Mouse (Mus musculus): ENCODE results near the gene Strap. TPM values are rescaled to one million over a fixed set of nuclear protein-coding genes. Genes with fewer than 3 reads are reported as not detected.

The Strap gene
- 126 and 132 TPM in 2 replicates for total RNA-seq (2014; rRNA removed)
- 190 and 204 TPM in 2 replicates for polyA plus RNA-seq (2015; fragmentation: Nextera tagmentation; extraction: Ambion mirVana)

DNA sequence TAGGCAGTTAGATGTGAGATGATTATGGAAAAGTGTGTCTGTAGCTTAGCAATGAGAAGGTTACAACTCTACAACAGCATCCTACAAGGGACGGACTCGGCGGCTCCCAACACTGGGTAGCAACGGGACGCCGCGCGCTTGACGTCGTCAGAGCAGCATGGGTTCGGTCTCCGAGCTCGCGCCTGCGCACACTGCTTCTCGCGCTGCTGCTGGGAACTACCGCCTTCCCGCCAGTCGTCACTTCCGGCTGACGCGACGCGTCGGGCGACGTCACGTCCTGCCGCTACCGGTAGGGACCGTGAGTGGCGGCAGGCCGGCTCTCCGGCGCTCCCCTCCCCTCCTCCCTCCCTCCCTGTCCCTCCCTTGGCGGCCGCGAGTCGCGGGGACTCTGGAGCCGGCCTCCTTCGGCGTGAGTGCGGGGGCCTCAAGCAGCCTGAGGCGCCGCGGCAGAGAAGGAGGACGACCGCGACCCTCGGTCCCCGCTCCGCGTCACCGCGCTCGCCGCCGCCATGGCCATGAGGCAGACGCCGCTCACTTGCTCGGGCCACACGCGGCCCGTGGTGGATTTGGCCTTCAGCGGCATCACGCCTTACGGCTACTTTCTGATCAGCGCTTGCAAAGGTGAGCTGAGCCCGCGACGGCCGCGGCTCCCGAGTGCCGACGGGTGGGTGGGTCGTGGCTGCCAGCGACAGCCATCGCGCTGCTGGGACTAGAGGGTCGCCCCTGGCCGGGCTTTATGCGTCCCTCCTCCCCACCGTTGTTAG is at the start of gene Strap:
TSS of gene Strap (plus strand) at position 233 of the 764 bp plus-strand sequence.
- Histone ChIP-seq H3K9ac (peak within 1 kb of the TSS; percentile 87), H3K4me1 (ENCODE audit: insufficient read depth) (peaks cover 7% of the 10 kb centered on the region), H3K9me3 (ENCODE audit: low read length) (no peaks in the 10 kb centered on the region), H3K27ac (ENCODE audit: low read depth, low read length) (peak within 1 kb of the TSS; percentile 83), H3K27me3 (ENCODE audit: insufficient read depth, low read length) (no peaks in the 10 kb centered on the region), H3K4me2 (ENCODE audit: low read depth) (peak within 1 kb of the TSS; percentile 80), H3K4me3 (ENCODE audit: low read depth, low read length) (peak within 1 kb of the TSS; percentile 85), H3K36me3 (ENCODE audit: insufficient read depth) (peaks cover 6% of the 10 kb centered on the region; the same call in 1 of the 2 replicates)
- DNase-seq (peak; percentile 100), ATAC-seq (peak; percentile 99)
- peak; percentile 14; the same call in 1 of the 2 replicates for TF ChIP-seq CTCF (IDR thresholded peaks at IDR 0.05; ENCODE audit: low read depth)
- WGBS: 2% methylated on average over 86 of the region's 86 CpGs

DNA sequence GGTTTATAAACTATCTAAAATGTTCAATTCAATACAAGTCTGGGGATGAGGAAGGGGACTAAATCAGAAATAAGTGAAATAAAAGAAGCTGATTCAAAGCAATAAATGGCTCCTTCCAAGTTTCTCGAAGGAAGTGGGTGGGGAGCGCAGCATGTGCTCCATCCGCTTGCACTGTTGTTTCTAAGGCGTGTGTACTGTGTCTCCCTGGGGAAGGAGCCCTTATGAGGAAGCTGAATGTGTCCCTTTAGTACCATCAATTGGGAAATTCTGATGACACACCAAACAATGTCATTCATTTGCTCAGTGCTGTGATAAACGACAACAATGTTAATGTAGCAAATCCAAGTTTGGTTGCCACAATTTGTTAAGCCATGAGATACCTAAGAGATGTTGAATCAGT is 47.2 kb upstream of the Strap start:
- no peak overlapping the region for H3K9ac ChIP-seq
- WGBS: 95% methylated on average over 5 of the region's 5 CpGs
- H3K27ac ChIP-seq (ENCODE audit: low read depth, low read length): no peak overlapping the region
- no peaks in the 10 kb centered on the region for H3K4me1 ChIP-seq (ENCODE audit: insufficient read depth)
- H3K27me3 ChIP-seq (ENCODE audit: insufficient read depth, low read length): no peaks in the 10 kb centered on the region
- TF ChIP-seq CTCF (IDR thresholded peaks at IDR 0.05; ENCODE audit: low read depth): no peak
- DNase-seq (no peak), ATAC-seq (no peak)
- H3K36me3 ChIP-seq (ENCODE audit: insufficient read depth): no peaks in the 10 kb centered on the region
- no peak overlapping the region for H3K4me3 ChIP-seq (ENCODE audit: low read depth, low read length)
- no peak overlapping the region for H3K4me2 ChIP-seq (ENCODE audit: low read depth)
- H3K9me3 ChIP-seq (ENCODE audit: low read length): no peaks in the 10 kb centered on the region

DNA sequence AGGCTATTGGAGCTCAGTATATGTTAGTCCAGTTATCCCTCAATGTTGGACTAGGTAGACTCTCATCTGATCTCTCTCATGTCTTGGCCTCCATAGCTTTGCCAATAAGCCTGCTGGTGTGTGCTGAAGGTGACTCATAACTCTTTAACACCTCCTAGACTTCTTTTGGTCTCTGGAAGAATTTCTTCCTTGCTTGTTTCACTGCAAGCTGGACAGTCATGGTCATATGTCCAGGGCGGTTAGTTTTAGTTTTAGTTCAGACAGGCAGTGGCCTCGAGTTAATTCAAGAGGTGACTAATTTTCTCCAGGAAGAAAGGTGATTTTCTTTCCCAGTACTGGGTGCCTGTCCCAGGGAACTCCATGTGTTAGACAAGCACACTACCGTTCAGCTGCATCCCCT is 46.8 kb upstream of the Strap start:
- H3K27me3 ChIP-seq (ENCODE audit: insufficient read depth, low read length): no peaks in the 10 kb centered on the region
- H3K9me3 ChIP-seq (ENCODE audit: low read length): no peaks in the 10 kb centered on the region
- H3K27ac ChIP-seq (ENCODE audit: low read depth, low read length): no peak overlapping the region
- DNase-seq: no peak
- no peaks in the 10 kb centered on the region for H3K4me1 ChIP-seq (ENCODE audit: insufficient read depth)
- no peak for ATAC-seq
- no peak overlapping the region for H3K4me3 ChIP-seq (ENCODE audit: low read depth, low read length)
- no peak overlapping the region for H3K9ac ChIP-seq
- no peak for TF ChIP-seq CTCF (IDR thresholded peaks at IDR 0.05; ENCODE audit: low read depth)
- WGBS: 85% methylated on average over 3 of the region's 3 CpGs
- H3K36me3 ChIP-seq (ENCODE audit: insufficient read depth): no peaks in the 10 kb centered on the region
- H3K4me2 ChIP-seq (ENCODE audit: low read depth): no peak overlapping the region

DNA sequence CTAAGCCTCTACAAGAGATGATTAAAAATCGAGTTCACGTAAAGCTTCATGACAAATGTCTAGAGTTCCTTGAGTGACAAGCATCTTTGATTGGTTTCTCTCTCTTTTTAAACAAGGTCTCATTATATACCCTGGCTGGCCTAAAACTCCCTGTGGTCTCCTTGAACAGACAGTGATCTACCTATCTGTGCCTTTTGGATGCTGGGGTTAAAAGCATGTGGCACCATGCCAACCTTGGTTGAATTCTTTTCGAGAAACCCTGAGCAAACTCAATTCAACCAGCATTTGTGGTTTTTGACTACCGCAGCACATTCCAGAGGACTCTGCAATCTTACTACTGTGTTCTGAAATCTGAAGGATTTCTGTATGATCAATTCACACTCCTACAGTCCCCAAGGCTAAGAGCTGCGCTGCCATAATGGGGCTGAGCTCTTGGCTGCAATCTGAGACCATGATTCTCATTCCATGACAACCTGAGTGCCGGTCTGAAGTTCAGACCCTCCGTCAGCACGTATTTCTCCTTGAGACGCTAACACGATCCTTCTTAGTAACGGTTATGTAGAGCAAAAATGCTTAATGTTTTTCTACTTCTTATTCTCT is 46.3 kb upstream of the Strap start:
- DNase-seq (no peak), ATAC-seq (no peak)
- H3K27me3 ChIP-seq (ENCODE audit: insufficient read depth, low read length): no peaks in the 10 kb centered on the region
- H3K9ac ChIP-seq: no peak overlapping the region
- H3K36me3 ChIP-seq (ENCODE audit: insufficient read depth): no peaks in the 10 kb centered on the region
- H3K4me1 ChIP-seq (ENCODE audit: insufficient read depth): no peaks in the 10 kb centered on the region
- no peak overlapping the region for H3K4me2 ChIP-seq (ENCODE audit: low read depth)
- no peaks in the 10 kb centered on the region for H3K9me3 ChIP-seq (ENCODE audit: low read length)
- TF ChIP-seq CTCF (IDR thresholded peaks at IDR 0.05; ENCODE audit: low read depth): no peak
- WGBS: 74% methylated on average over 11 of the region's 11 CpGs
- H3K4me3 ChIP-seq (ENCODE audit: low read depth, low read length): no peak overlapping the region
- H3K27ac ChIP-seq (ENCODE audit: low read depth, low read length): no peak overlapping the region

DNA sequence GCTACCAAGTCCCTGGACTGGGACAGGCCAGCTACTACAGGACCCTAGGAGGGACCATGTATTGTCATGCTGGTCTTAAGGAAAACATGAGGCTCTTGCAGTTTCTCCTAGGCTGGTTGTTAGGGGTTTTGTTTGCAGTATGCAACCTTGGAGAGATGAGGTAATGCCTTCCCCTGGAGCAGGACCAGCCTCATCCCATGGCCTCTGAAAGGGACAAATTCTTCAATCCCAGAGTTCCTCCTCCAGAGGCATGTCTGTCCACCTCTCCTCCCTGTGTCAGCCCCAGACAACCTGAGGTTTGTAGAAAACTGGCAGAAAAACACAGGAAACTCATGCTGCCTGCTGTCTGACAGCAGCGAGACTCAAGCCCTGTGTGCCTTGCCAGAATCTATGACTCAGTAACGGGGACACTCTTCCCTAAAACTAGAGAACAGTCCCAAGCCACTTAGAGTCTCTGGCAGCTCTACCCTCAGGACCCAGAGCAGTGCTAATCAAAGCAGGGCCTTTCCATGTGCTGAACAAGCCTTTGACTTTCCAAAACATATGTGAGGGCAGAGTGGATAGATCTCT is 44.2 kb upstream of the Strap start:
- no peak for TF ChIP-seq CTCF (IDR thresholded peaks at IDR 0.05; ENCODE audit: low read depth)
- Histone ChIP-seq H3K9me3 (ENCODE audit: low read length) (no peaks in the 10 kb centered on the region), H3K27me3 (ENCODE audit: insufficient read depth, low read length) (no peaks in the 10 kb centered on the region), H3K4me1 (ENCODE audit: insufficient read depth) (no peaks in the 10 kb centered on the region), H3K9ac (no peak overlapping the region), H3K27ac (ENCODE audit: low read depth, low read length) (no peak overlapping the region), H3K36me3 (ENCODE audit: insufficient read depth) (no peaks in the 10 kb centered on the region), H3K4me2 (ENCODE audit: low read depth) (no peak overlapping the region), H3K4me3 (ENCODE audit: low read depth, low read length) (no peak overlapping the region)
- DNase-seq (no peak), ATAC-seq (peak; percentile 42; the same call in 1 of the 2 replicates)
- WGBS: 52% methylated on average over 2 of the region's 2 CpGs

DNA sequence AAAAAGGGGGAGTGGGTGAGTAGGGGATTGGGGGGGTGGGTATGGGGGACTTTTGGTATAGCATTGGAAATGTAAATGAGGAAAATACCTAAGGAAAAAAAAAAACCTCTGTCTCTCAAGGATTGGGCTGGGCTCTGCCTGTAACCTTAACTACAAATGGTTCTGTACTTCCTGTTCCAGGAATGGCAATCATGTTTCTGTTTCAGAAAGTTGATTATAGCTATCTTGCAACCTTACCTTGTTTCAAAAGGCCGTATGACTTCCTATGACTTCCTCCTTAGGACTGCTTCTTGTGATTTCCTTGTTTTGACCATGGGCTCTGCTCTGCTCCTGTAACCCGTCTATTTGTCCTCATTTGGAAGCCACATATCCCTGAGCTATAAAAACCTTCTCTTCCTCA is 40.6 kb upstream of the Strap start:
- WGBS: 87% methylated on average over 2 of the region's 2 CpGs
- H3K9me3 ChIP-seq (ENCODE audit: low read length): no peaks in the 10 kb centered on the region
- no peak overlapping the region for H3K27ac ChIP-seq (ENCODE audit: low read depth, low read length)
- ATAC-seq: no peak
- TF ChIP-seq CTCF (IDR thresholded peaks at IDR 0.05; ENCODE audit: low read depth): no peak
- H3K4me2 ChIP-seq (ENCODE audit: low read depth): no peak overlapping the region
- H3K27me3 ChIP-seq (ENCODE audit: insufficient read depth, low read length): no peaks in the 10 kb centered on the region
- H3K9ac ChIP-seq: no peak overlapping the region
- DNase-seq: no peak
- peaks cover 6% of the 10 kb centered on the region; the same call in 1 of the 2 replicates for H3K4me1 ChIP-seq (ENCODE audit: insufficient read depth)
- H3K4me3 ChIP-seq (ENCODE audit: low read depth, low read length): no peak overlapping the region
- no peaks in the 10 kb centered on the region for H3K36me3 ChIP-seq (ENCODE audit: insufficient read depth)

DNA sequence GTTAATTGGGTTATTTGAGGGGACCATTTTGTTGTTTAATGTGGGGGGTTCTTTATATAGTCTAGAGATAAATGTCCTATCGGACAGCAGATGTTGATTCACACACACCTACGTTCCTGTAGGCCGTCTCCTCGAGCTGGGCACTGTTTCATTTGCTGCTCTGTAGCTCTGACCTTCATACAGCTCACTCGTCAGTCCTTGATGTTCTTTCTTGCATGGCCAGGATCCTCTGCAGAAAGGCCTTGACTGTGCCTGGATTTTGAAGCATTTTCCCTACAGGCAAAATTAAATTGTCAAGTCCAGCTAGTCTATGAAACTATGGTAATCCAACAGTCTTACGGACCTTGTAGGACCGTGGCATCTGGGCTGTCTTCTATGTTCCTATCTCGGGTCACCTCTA is 39.8 kb upstream of the Strap start:
- H3K4me2 ChIP-seq (ENCODE audit: low read depth): no peak overlapping the region
- ATAC-seq: no peak
- H3K4me3 ChIP-seq (ENCODE audit: low read depth, low read length): no peak overlapping the region
- H3K36me3 ChIP-seq (ENCODE audit: insufficient read depth): no peaks in the 10 kb centered on the region
- no peak for DNase-seq
- H3K27ac ChIP-seq (ENCODE audit: low read depth, low read length): no peak overlapping the region
- H3K9me3 ChIP-seq (ENCODE audit: low read length): no peaks in the 10 kb centered on the region
- no peaks in the 10 kb centered on the region for H3K27me3 ChIP-seq (ENCODE audit: insufficient read depth, low read length)
- 94% methylated on average over 8 of the region's 8 CpGs for WGBS
- H3K4me1 ChIP-seq (ENCODE audit: insufficient read depth): peaks cover 9% of the 10 kb centered on the region; the same call in 1 of the 2 replicates
- no peak for TF ChIP-seq CTCF (IDR thresholded peaks at IDR 0.05; ENCODE audit: low read depth)
- no peak overlapping the region for H3K9ac ChIP-seq

All from forebrain, postnatal 0 days (tissue).